Mouse (Mus musculus) kidney, embryonic 14.5 days (tissue): ENCODE data around the gene Fnbp1. TPM values are rescaled to one million over a fixed set of nuclear protein-coding genes. Genes with fewer than 3 reads are reported as not detected.

ENCODE experiments used
- ATAC-seq: fragments of 200-750 bp; cut with Nextera tagmentation; 2 replicates; pipeline ENCODE4 v1.8.0; 2017; ENCODE audit warnings: moderate number of reproducible peaks, mild to moderate bottlenecking, moderate TSS enrichment, moderate library complexity; ENCODE audit not compliant: low FRiP score, low TSS enrichment
- H3K27ac ChIP-seq: fragments of 300-500 bp; sonication (generic); 2 replicates; pipeline ENCODE4 v1.5.1; 2014; ENCODE audit warnings: low read depth, mild to moderate bottlenecking, low read length, moderate library complexity, mixed read lengths
- H3K27me3 ChIP-seq: fragments of 300-500 bp; sonication (generic); 2 replicates; pipeline ENCODE4 v1.6.1; 2014; ENCODE audit warnings: mild to moderate bottlenecking, low read length; ENCODE audit not compliant: control insufficient read depth, insufficient read depth
- H3K36me3 ChIP-seq: fragments of 300-500 bp; sonication (generic); 2 replicates; pipeline ENCODE4 v1.6.1; 2014; ENCODE audit warnings: low read length, mixed read lengths; ENCODE audit not compliant: control insufficient read depth, insufficient read depth
- H3K4me1 ChIP-seq: fragments of 300-500 bp; sonication (generic); 2 replicates; pipeline ENCODE4 v1.6.1; 2014; ENCODE audit warnings: low read length, mixed read lengths; ENCODE audit not compliant: control insufficient read depth, insufficient read depth
- H3K4me2 ChIP-seq: fragments of 300-500 bp; sonication (generic); replicated peaks from 2 replicates; pipeline ENCODE4 v1.6.1; 2014; ENCODE audit warnings: low read depth, mild to moderate bottlenecking, low read length
- H3K4me3 ChIP-seq: fragments of 300-500 bp; sonication (generic); 2 replicates; pipeline ENCODE4 v1.5.1; 2014; ENCODE audit warnings: mild to moderate bottlenecking, low read length
- H3K9ac ChIP-seq: fragments of 300-500 bp; sonication (generic); 2 replicates; pipeline ENCODE4 v1.6.1; 2014; ENCODE audit warnings: low read depth, mild to moderate bottlenecking, low read length, moderate library complexity
- H3K9me3 ChIP-seq: fragments of 300-500 bp; sonication (generic); 2 replicates; pipeline ENCODE4 v1.6.1; 2016; ENCODE audit warnings: low read length; ENCODE audit not compliant: control insufficient read depth
- WGBS: fragments of 180-500 bp; shearing (Covaris S2); extraction: QIAGEN DNeasy Blood & Tissue Kit; methylation state at CpG from one replicate; pipeline ENCODE4 v1.1.7; 2014; 5-methylcytosine and 5-hydroxymethylcytosine counted together
- polyA plus RNA-seq: library from polyadenylated mRNA; unstranded; fragments of >200 nt; fragmentation: Nextera tagmentation; extraction: Ambion mirVana; gene quantifications from 2 replicates; pipeline ENCODE4 v1.2.1, GENCODE M21; 2014

Fnbp1 gene
- polyA plus RNA-seq, 1 experiment from 2014 or later: 24.1 TPM

DNA sequence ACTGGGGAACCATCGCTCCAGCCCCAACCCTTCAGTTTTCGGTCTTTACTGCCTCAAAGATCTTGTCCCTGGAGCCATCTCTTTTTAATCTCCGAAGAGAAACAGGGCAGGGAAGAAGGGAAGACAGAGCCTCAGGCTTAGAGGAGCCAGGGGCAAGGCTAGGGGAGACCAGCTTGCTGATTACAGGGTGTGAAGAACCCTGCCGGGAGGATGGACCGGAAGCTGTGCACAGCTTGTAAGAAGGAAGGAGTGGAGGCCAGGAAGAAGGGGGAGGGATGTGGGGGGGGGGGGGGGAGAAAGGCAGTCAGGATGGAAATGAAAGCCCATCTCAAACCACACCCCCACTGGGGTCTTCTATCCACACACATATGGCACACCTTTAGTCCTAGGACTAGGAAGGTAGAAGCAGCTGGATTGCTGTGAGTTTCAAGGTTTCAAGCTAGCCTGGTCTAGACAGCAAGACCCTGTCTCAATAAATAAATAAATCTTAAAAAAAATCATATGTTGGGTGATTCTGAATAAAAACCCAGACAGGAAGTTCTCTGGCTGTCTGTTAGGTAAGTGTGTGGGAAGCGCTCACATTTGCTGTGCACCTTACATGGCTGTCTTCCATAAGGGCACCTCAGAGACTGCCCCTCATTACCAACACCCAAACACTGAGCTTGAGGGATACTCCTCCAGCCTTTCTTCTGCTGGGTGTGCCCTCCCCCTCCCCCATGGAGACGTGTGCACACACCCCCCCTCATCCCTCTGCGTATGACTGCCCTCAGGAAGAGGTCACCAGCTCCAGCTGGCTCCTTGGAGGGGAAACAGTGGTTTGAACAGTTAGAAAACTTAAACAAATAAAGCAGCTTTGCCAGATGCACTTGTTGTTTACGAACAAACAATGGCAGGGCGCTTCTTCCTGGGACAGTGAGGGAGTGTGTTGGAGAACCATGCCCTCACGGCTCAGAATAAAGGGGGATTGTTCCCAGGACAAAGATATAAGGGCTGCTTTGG lies 53.8 kb downstream of the Fnbp1 start:
- Histone ChIP-seq H3K27ac (peak overlapping the region; percentile 71; the same call in 1 of the 2 replicates), H3K4me1 (peaks cover 29% of the 10 kb centered on the region), H3K9me3 (no peaks in the 10 kb centered on the region), H3K36me3 (peaks cover 6% of the 10 kb centered on the region; the same call in 1 of the 2 replicates), H3K4me2 (no peak overlapping the region), H3K27me3 (no peaks in the 10 kb centered on the region), H3K4me3 (no peak overlapping the region), H3K9ac (no peak overlapping the region)
- peak; percentile 51; the same call in 1 of the 2 replicates for ATAC-seq
- 21% methylated on average over 11 of the region's 11 CpGs for WGBS

DNA sequence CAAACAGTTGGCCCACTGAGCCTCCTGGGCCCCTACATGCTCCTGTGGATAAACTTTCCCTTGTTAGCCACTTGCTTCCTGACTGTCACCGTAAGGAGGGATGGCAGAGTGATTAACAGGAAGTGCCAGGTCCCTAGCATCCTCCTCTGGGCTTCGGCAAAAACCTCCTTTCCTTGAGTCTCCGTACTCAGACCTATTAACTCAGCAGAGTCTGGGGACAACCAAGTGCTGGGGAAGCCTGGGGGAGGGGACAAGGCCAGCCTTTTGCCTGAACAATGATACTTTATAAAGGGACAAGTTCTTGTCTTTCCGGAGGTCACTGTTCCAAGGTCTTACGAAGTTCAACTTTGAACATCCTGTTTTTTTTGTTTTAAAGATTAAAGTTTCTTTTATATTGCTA lies 54.7 kb downstream of the Fnbp1 start:
- peak; percentile 40 for ATAC-seq
- no peaks in the 10 kb centered on the region for H3K9me3 ChIP-seq
- no peak overlapping the region for H3K9ac ChIP-seq
- peaks cover 8% of the 10 kb centered on the region; the same call in 1 of the 2 replicates for H3K36me3 ChIP-seq
- WGBS: 17% methylated on average over 5 of the region's 5 CpGs
- peaks cover 29% of the 10 kb centered on the region for H3K4me1 ChIP-seq
- H3K27ac ChIP-seq: peak overlapping the region; percentile 71; the same call in 1 of the 2 replicates
- no peaks in the 10 kb centered on the region for H3K27me3 ChIP-seq
- H3K4me2 ChIP-seq: no peak overlapping the region
- no peak overlapping the region for H3K4me3 ChIP-seq

DNA sequence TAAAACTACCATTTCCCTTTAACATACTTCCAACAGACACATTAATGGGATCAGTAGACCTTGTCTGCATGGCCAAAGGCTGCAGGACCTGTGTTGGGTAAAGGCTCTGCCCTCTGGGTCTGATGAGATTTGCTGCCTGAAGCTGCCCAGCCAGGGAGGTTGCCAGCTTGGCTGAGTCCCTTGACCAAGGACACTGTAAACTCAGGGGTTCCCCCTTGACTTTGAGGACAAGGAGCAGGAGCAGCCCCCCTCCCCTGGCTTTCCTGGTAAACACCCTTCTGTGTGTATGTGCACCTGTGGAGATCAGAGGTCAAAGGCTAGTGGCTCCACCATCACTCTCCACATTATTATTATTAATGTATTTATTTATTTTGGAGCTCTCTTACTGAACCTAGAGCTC lies 55.3 kb downstream of the Fnbp1 start:
- Histone ChIP-seq H3K9me3 (no peaks in the 10 kb centered on the region), H3K27ac (peak overlapping the region; percentile 71; the same call in 1 of the 2 replicates), H3K4me2 (no peak overlapping the region), H3K4me1 (peaks cover 29% of the 10 kb centered on the region), H3K9ac (no peak overlapping the region), H3K36me3 (peaks cover 8% of the 10 kb centered on the region; the same call in 1 of the 2 replicates), H3K4me3 (no peak overlapping the region), H3K27me3 (no peaks in the 10 kb centered on the region)
- peak; percentile 33 for ATAC-seq

DNA sequence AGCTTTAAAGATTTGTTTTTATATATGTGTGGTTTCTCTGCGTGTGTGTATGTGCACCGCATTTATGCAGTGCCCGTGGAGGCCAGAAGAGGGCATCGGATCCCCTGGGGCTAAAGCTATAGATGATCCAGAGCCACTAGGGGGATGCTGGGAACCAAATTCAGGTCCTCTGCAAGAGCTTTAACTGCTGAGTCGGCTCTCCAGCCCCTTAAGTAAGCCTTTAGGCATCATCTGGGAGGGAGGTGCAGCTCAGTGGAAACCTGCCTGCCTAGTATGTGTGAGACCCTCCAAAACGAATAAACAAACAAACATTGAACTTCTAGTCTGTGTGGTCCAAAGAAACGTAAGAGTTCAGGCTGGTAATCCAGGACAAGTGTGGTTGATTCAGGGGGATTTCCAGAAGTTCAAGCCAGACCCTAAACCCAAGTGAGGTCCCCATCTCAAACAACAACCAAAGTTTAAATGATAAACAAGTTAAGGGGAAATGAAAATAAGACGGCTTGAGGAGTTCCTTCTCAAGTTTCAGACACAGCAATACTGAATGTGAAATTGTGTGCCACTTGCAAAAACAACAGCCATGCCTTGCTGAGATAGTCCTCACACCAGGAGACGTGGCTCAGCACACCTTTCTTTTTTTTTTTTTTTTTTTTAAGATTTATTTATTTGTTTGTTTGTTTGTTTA lies 57.5 kb downstream of the Fnbp1 start:
- Histone ChIP-seq H3K9ac (no peak overlapping the region), H3K36me3 (peaks cover 8% of the 10 kb centered on the region; the same call in 1 of the 2 replicates), H3K4me3 (no peak overlapping the region), H3K9me3 (no peaks in the 10 kb centered on the region), H3K27ac (no peak overlapping the region), H3K27me3 (no peaks in the 10 kb centered on the region), H3K4me1 (peaks cover 29% of the 10 kb centered on the region), H3K4me2 (no peak overlapping the region)
- no peak for ATAC-seq
- WGBS: 91% methylated on average over 9 of the region's 9 CpGs

DNA sequence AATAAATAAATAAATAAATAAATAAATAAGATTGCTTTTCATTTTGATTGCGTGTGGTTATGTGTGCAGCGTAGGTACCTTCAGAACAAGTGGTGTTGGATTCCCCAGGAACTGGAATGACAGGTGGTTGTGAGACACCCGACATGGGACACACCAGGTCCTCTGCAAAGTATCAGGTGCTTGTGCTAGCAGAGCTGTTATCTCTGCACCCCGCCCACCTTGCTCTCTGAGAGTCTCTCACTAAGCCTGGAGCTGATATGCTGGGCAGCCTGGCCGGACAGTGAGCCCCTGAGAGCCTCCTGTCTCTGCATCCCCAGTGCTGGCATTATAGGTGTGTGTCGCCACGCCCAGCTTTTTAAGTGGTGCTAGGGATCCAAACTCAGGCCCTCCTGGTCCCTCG lies 58.4 kb downstream of the Fnbp1 start:
- no peak overlapping the region for H3K9ac ChIP-seq
- H3K36me3 ChIP-seq: peaks cover 8% of the 10 kb centered on the region; the same call in 1 of the 2 replicates
- H3K4me1 ChIP-seq: peaks cover 21% of the 10 kb centered on the region
- H3K27me3 ChIP-seq: no peaks in the 10 kb centered on the region
- no peak for ATAC-seq
- no peaks in the 10 kb centered on the region for H3K9me3 ChIP-seq
- no peak overlapping the region for H3K4me2 ChIP-seq
- H3K27ac ChIP-seq: no peak overlapping the region
- H3K4me3 ChIP-seq: no peak overlapping the region
- WGBS: 93% methylated on average over 8 of the region's 8 CpGs

DNA sequence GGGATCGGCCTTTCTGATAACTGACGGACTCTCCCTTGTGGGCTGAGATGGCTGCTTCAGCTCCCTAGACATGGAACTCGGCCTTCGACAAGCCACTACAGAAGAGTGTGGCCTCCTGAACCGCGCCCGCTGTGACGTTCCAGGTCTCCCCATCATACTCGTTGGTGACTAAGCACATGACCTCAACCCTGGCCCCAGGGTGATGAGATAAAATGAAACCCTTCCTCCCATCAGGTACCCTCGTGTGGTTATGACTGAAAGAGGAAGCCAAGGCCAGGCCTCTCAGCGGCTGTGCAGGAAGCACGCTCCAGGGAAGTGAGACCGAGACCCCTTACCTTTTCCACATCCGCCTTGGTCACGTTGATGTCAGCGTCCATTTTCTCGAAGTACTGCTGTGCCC lies 59.2 kb downstream of the Fnbp1 start:
- Histone ChIP-seq H3K27me3 (no peaks in the 10 kb centered on the region), H3K27ac (no peak overlapping the region), H3K9me3 (no peaks in the 10 kb centered on the region), H3K4me1 (peaks cover 14% of the 10 kb centered on the region), H3K4me2 (no peak overlapping the region), H3K4me3 (no peak overlapping the region), H3K9ac (no peak overlapping the region), H3K36me3 (peaks cover 8% of the 10 kb centered on the region; the same call in 1 of the 2 replicates)
- WGBS: 85% methylated on average over 17 of the region's 17 CpGs
- no peak for ATAC-seq

DNA sequence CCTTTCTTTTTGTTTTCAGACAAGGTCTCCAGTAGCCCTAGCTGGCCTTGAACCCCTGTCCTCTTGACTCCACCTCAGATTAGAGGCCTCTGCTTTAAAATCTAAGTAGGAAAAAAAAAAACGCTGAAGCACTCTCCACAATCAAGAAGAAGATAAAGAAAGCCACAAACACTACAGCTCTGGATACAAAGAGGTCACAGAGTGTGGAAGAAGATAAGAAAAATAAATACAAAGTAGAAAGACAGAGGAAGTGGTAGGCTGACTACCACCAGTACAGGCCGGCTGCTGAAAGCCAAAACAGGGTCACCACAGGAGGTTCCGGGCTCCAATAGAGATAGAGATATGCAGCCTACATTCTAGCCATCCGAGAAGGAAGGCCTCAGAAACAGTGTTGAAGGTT lies 60.5 kb downstream of the Fnbp1 start:
- no peaks in the 10 kb centered on the region for H3K9me3 ChIP-seq
- H3K36me3 ChIP-seq: peaks cover 8% of the 10 kb centered on the region; the same call in 1 of the 2 replicates
- no peak for ATAC-seq
- no peaks in the 10 kb centered on the region for H3K27me3 ChIP-seq
- H3K4me1 ChIP-seq: peaks cover 1% of the 10 kb centered on the region
- 65% methylated on average over 4 of the region's 4 CpGs for WGBS
- no peak overlapping the region for H3K9ac ChIP-seq
- no peak overlapping the region for H3K4me3 ChIP-seq
- H3K27ac ChIP-seq: no peak overlapping the region
- no peak overlapping the region for H3K4me2 ChIP-seq

DNA sequence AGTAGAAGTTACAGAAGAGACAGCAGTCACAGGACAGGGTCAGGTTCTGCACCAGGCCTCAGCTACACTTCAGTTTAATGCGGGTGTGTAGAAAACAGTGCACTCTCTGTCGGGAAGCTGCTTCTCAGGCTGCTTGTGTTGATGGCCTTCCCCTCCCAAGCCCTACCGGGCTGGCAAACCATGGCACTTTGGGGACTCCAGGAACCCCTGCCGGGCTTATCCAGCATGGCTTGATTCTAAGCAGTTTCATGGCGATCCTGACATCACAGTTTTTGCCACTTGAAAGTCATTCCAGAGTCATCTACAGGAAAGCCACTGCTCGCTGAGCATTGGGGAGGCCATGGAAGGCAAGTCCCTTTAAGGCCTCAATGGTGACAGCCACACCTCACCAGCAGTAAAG lies 62.7 kb downstream of the Fnbp1 start:
- H3K4me3 ChIP-seq: no peak overlapping the region
- no peaks in the 10 kb centered on the region for H3K4me1 ChIP-seq
- peaks cover 8% of the 10 kb centered on the region; the same call in 1 of the 2 replicates for H3K36me3 ChIP-seq
- 89% methylated on average over 6 of the region's 6 CpGs for WGBS
- H3K27ac ChIP-seq: no peak overlapping the region
- no peaks in the 10 kb centered on the region for H3K9me3 ChIP-seq
- no peak overlapping the region for H3K9ac ChIP-seq
- ATAC-seq: no peak
- no peak overlapping the region for H3K4me2 ChIP-seq
- H3K27me3 ChIP-seq: no peaks in the 10 kb centered on the region
